Comparison of ENCODE assay signal across 8 mouse cellular contexts in genomic region chr6:72667021-72667420, GRCm38 (mm10). TPM values are rescaled to one million over a fixed set of nuclear protein-coding genes. Genes with fewer than 3 reads are reported as not detected.
DNase-seq lines count a peak whose midpoint lies in the region; ATAC-seq and TF ChIP-seq lines count a peak whose summit lies in the region.
"Had no signal": no experiment of that assay in that cellular context is flagged by ENCODE, and none has a peak within 500 bp of the region (broad histone marks: within the 10 kb centered on the region; RNA-seq: fewer than 3 reads in every experiment).

No protein-coding gene starts in this region.

- H3K4me2 ChIP-seq in liver, embryonic 12.5 days: no peak overlapping the region
- H3K4me2 ChIP-seq in limb, embryonic 14.5 days (replicated peaks; ENCODE audit: low read depth, low read length, severe bottlenecking): no peak overlapping the region
- H3K4me2 ChIP-seq: hindbrain, embryonic 15.5 days had no signal

- no peak overlapping the region for H3K9ac ChIP-seq in liver, adult 2 months (ENCODE audit: low read depth, low read length)
- no peak overlapping the region for H3K9ac ChIP-seq in liver, embryonic 12.5 days
- H3K9ac ChIP-seq in limb, embryonic 14.5 days (ENCODE audit: low read depth, low read length, severe bottlenecking): no peak overlapping the region
- H3K9ac ChIP-seq: hindbrain, embryonic 15.5 days had no signal

- ATAC-seq in liver, embryonic 12.5 days: no peak
- ATAC-seq in limb, embryonic 14.5 days (ENCODE audit: low FRiP score, low read depth): peak; percentile 53; the same call in 1 of the 2 replicates

- TF ChIP-seq CTCF in liver, adult 2 months (IDR thresholded peaks at IDR 0.05; ENCODE audit: low read depth, low read length): peak; percentile 60; the same call in 1 of the 2 replicates

- no peak overlapping the region for H3K27ac ChIP-seq in liver, adult 2 months (replicated peaks; ENCODE audit: insufficient read depth, low read depth, low read length)
- H3K27ac ChIP-seq in liver, embryonic 12.5 days: no peak overlapping the region
- H3K27ac ChIP-seq in limb, embryonic 14.5 days (replicated peaks; ENCODE audit: low read depth, low read length): 0 out of 2 replicates have a peak overlapping the region, but pooled peaks have one; percentile 52
- H3K27ac ChIP-seq: hindbrain, embryonic 15.5 days had no signal

- no peaks in the 10 kb centered on the region for H3K36me3 ChIP-seq in liver, adult 2 months (ENCODE audit: control insufficient read depth, insufficient read depth, low read length)
- H3K36me3 ChIP-seq in liver, embryonic 12.5 days: no peaks in the 10 kb centered on the region
- H3K36me3 ChIP-seq in limb, embryonic 14.5 days (ENCODE audit: control insufficient read depth, insufficient read depth, low read length): 0 out of 2 replicates have a peak, but pooled peaks cover 3% of the 10 kb centered on the region
- H3K36me3 ChIP-seq: hindbrain, embryonic 15.5 days had no signal

- no peaks in the 10 kb centered on the region for H3K27me3 ChIP-seq in liver, adult 2 months (ENCODE audit: control insufficient read depth, insufficient read depth, low read length)
- H3K27me3 ChIP-seq in liver, embryonic 12.5 days (replicated peaks): no peaks in the 10 kb centered on the region
- no peaks in the 10 kb centered on the region for H3K27me3 ChIP-seq in limb, embryonic 14.5 days (ENCODE audit: control insufficient read depth, insufficient read depth, low read length)
- H3K27me3 ChIP-seq: hindbrain, embryonic 15.5 days had no signal

- no peaks in the 10 kb centered on the region; the same call in 1 of the 2 replicates for H3K79me2 ChIP-seq in liver, adult 2 months (ENCODE audit: control insufficient read depth, insufficient read depth, low read length)

- no peaks in the 10 kb centered on the region for H3K4me1 ChIP-seq in liver, adult 2 months (ENCODE audit: control insufficient read depth, insufficient read depth, low read length)
- H3K4me1 ChIP-seq in liver, embryonic 12.5 days: peaks cover 13% of the 10 kb centered on the region
- peaks cover 41% of the 10 kb centered on the region for H3K4me1 ChIP-seq in limb, embryonic 14.5 days (ENCODE audit: control insufficient read depth, insufficient read depth, low read length)
- H3K4me1 ChIP-seq: hindbrain, embryonic 15.5 days had no signal

- DNase-seq in liver, adult 2 months (ENCODE audit: extremely low read depth, low read depth, low spot score): no peak
- peak; percentile 86 for DNase-seq in NIH3T3 (ENCODE audit: low read depth)
- peak; percentile 30 for DNase-seq in brain, embryonic 18.5 days (ENCODE audit: low read depth, low spot score)
- DNase-seq in gastrocnemius, postnatal 10 days: peak; percentile 84
- DNase-seq in limb, embryonic 14.5 days (ENCODE audit: low spot score): peak; percentile 66
- peak; percentile 89 for DNase-seq in testis, postnatal 10 days (ENCODE audit: low spot score)

- WGBS in liver, adult 2 months: 67% methylated on average over 4 of the region's 4 CpGs
- 49% methylated on average over 4 of the region's 4 CpGs for WGBS in liver, embryonic 12.5 days (ENCODE audit: insufficient replicate concordance)
- 39% methylated on average over 4 of the region's 4 CpGs for WGBS in limb, embryonic 14.5 days

- no peak overlapping the region for H3K4me3 ChIP-seq in liver, adult 2 months (ENCODE audit: insufficient read depth, low read depth, low read length)
- no peak overlapping the region for H3K4me3 ChIP-seq in liver, embryonic 12.5 days
- H3K4me3 ChIP-seq in limb, embryonic 14.5 days (replicated peaks; ENCODE audit: low read length): no peak overlapping the region
- H3K4me3 ChIP-seq: hindbrain, embryonic 15.5 days had no signal

- no peaks in the 10 kb centered on the region for H3K9me3 ChIP-seq in liver, embryonic 12.5 days (replicated peaks)
- H3K9me3 ChIP-seq in limb, embryonic 14.5 days (ENCODE audit: control insufficient read depth, low read length): no peaks in the 10 kb centered on the region
- H3K9me3 ChIP-seq: hindbrain, embryonic 15.5 days had no signal

- TF ChIP-seq POLR2A in liver, adult 2 months (IDR thresholded peaks at IDR 0.05; ENCODE audit: extremely low read depth, insufficient read depth, low read length): no peak
- TF ChIP-seq POLR2A in limb, embryonic 14.5 days (IDR thresholded peaks at IDR 0.05; ENCODE audit: borderline replicate concordance, extremely low read depth, insufficient read depth, insufficient read length): no peak

RNA-seq across cellular contexts. Expression of gene Tgoln1, which starts 50.2 kb away (rescaled TPM):
- total RNA-seq in liver, adult 2 months (2014; rRNA removed): 68.7 and 85.5 TPM in 2 replicates
- 41.4 and 48.0 TPM in 2 replicates for polyA plus RNA-seq in liver, adult 2 months (2012; rRNA removed)
- polyA plus RNA-seq in liver, embryonic 12.5 days (2016; fragmentation: Nextera tagmentation; extraction: Ambion mirVana): 17.8 and 18.8 TPM in 2 replicates
- 10 to 100 TPM; 22.8 to 25.2 TPM for total RNA-seq in gastrocnemius, postnatal 10 days (2021)
- polyA plus RNA-seq in limb, embryonic 14.5 days (2012; rRNA removed): 19.4 and 19.9 TPM in 2 replicates
- polyA plus RNA-seq in limb, embryonic 14.5 days (2014; fragmentation: Nextera tagmentation; extraction: Ambion mirVana): 27.6 and 28.1 TPM in 2 replicates
